In genomic region chr11:98930127-98930601, GRCm38 (mm10) we compare ENCODE assay signal across 9 mouse cellular contexts. TPM values are rescaled to one million over a fixed set of nuclear protein-coding genes. Genes with fewer than 3 reads are reported as not detected.
DNase-seq lines count a peak whose midpoint lies in the region; ATAC-seq and TF ChIP-seq lines count a peak whose summit lies in the region.
"Had no signal": no experiment of that assay in that cellular context is flagged by ENCODE, and none has a peak within 500 bp of the region (broad histone marks: within the 10 kb centered on the region; RNA-seq: fewer than 3 reads in every experiment).

No protein-coding gene starts in this region.

- no peak for ATAC-seq in CD4-positive, CD25-positive, alpha-beta regulatory T cell, adult 4 months

- no peak for DNase-seq in layer of hippocampus, adult 2 months (ENCODE audit: low spot score in 2 of 2)
- no peak for DNase-seq in layer of hippocampus, postnatal 36 days
- peak; percentile 92 for DNase-seq in cerebellum, adult 9-11 months
- peak; percentile 71 to 75 for DNase-seq in heart, postnatal 10 days
- DNase-seq in lung, postnatal 4 days, result peak; percentile 60 to 70
- DNase-seq in spleen, adult 18-20 months, result no peak
- DNase-seq in thymus, postnatal 14 days, result no peak

- no peak for TF ChIP-seq CTCF in layer of hippocampus, adult 2 months (conservative IDR thresholded peaks at IDR 0.05)

- peak overlapping the region; percentile 59; the same call in 1 of the 2 replicates for H3K27ac ChIP-seq in layer of hippocampus, adult 2 months
- H3K27ac ChIP-seq: liver, embryonic 14.5 days had no signal

- no peak overlapping the region for H3K4me3 ChIP-seq in layer of hippocampus, adult 2 months

- intact Hi-C loops in heart, postnatal 10 days (cut with DNase I), result loop anchor here (5.0 kb wide), 1 partner anchor 192 kb away; no protein-coding TSS in a partner anchor

RNA-seq across cellular contexts. Expression of gene Rara, which starts 2.5 kb away (rescaled TPM):
- 10 to 100 TPM; 15.4 to 19.0 TPM for total RNA-seq in layer of hippocampus, adult 2 months (2021)
- 10 to 100 TPM; 18.5 to 18.7 TPM for total RNA-seq in layer of hippocampus, postnatal 36 days (2021)
- 10 to 100 TPM; 31.9 to 33.0 TPM for total RNA-seq in heart, postnatal 10 days (2021)
- polyA plus RNA-seq in CD4-positive, CD25-positive, alpha-beta regulatory T cell, adult 4 months (2017; shearing (Covaris generic)), result 1 to 10 TPM; 8.6 to 8.9 TPM

RNA-seq across cellular contexts. Expression of gene Cdc6, which starts 22.6 kb away (rescaled TPM):
- under 1 TPM; 0.52 to 0.64 TPM for total RNA-seq in layer of hippocampus, adult 2 months (2021)
- total RNA-seq in layer of hippocampus, postnatal 36 days (2021), result under 1 TPM; 0.50 to 0.88 TPM
- 1 to 10 TPM; 3.3 to 3.6 TPM for total RNA-seq in heart, postnatal 10 days (2021)
- 1 to 10 TPM; 4.1 to 8.5 TPM for polyA plus RNA-seq in CD4-positive, CD25-positive, alpha-beta regulatory T cell, adult 4 months (2017; shearing (Covaris generic))

RNA-seq across cellular contexts. Expression of gene Gjd3, which starts 52.7 kb away (rescaled TPM):
- 1 to 10 TPM; 1.3 to 2.0 TPM for total RNA-seq in layer of hippocampus, adult 2 months (2021)
- total RNA-seq in layer of hippocampus, postnatal 36 days (2021), result 1 to 10 TPM in 1 of 2 experiments, under 1 TPM in 1; 0.96 to 1.1 TPM
- 1 to 10 TPM; 1.3 to 2.0 TPM for total RNA-seq in heart, postnatal 10 days (2021)
- polyA plus RNA-seq in CD4-positive, CD25-positive, alpha-beta regulatory T cell, adult 4 months (2017; shearing (Covaris generic)), result not detected
- polyA plus RNA-seq: liver, embryonic 14.5 days had no signal

Comparison
In these comparisons a context has a peak if more than half of its experiments do, and no peak if none do; other contexts are left out.
1. DNase-seq: peak in cerebellum, adult 9-11 months (single experiment), heart, postnatal 10 days (2 of 2) and lung, postnatal 4 days (2 of 2); none in layer of hippocampus, adult 2 months (0 of 2), layer of hippocampus, postnatal 36 days (0 of 2), spleen, adult 18-20 months (0 of 2) and thymus, postnatal 14 days (single experiment).